Mouse (Mus musculus) lung, postnatal 0 days (tissue): ENCODE measurements at regions not wholly inside any gene's neighbourhood (a gene's known extent, or its start where the extent isn't known, plus 50 kb on each side); places are given as distances from the start of the nearest gene placed in this dataset.

Source experiments
- ATAC-seq: fragments of 200-750 bp; cut with Nextera tagmentation; 2 replicates; pipeline ENCODE4 v1.8.0; 2017; ENCODE audit warnings: moderate library complexity
- DNase-seq: peaks from one replicate; pipeline ENCODE4 v3.0.0-alpha.2; 2016; ENCODE audit warnings: low spot score
- H3K27ac ChIP-seq: fragments of 300-500 bp; sonication (generic); 2 replicates; pipeline ENCODE4 v1.5.1; 2014; ENCODE audit warnings: antibody characterized with exemption, mild to moderate bottlenecking, low read length, mixed read lengths
- H3K27me3 ChIP-seq: fragments of 300-500 bp; sonication (generic); replicated peaks from 2 replicates; pipeline ENCODE4 v1.6.1; 2014; ENCODE audit warnings: low read length, mixed read lengths; ENCODE audit not compliant: insufficient read depth
- H3K36me3 ChIP-seq: fragments of 300-500 bp; sonication (generic); 2 replicates; pipeline ENCODE4 v1.6.1; 2014; ENCODE audit warnings: low read length, mixed read lengths; ENCODE audit not compliant: insufficient read depth
- H3K4me1 ChIP-seq: fragments of 300-500 bp; sonication (generic); 2 replicates; pipeline ENCODE4 v1.6.1; 2014; ENCODE audit warnings: antibody characterized with exemption, low read depth, low read length, mixed read lengths; ENCODE audit not compliant: insufficient read depth
- H3K4me2 ChIP-seq: fragments of 300-500 bp; sonication (generic); replicated peaks from 2 replicates; pipeline ENCODE4 v1.6.1; 2014; ENCODE audit warnings: low read depth, mild to moderate bottlenecking, low read length, moderate library complexity, mixed read lengths
- H3K4me3 ChIP-seq: fragments of 300-500 bp; sonication (generic); 2 replicates; pipeline ENCODE4 v1.5.1; 2014; ENCODE audit warnings: low read depth, low read length
- H3K9ac ChIP-seq: fragments of 300-500 bp; sonication (generic); replicated peaks from 2 replicates; pipeline ENCODE4 v1.6.1; 2014; ENCODE audit warnings: low read depth, mild to moderate bottlenecking
- H3K9me3 ChIP-seq: fragments of 300-500 bp; sonication (generic); 2 replicates; pipeline ENCODE4 v1.6.1; 2016; ENCODE audit warnings: low read length, mixed read lengths
- CTCF ChIP-seq: IDR thresholded peaks from 2 replicates; pipeline ENCODE4 v1.5.1; 2016; ENCODE audit warnings: antibody characterized with exemption, mild to moderate bottlenecking
- EP300 ChIP-seq: IDR thresholded peaks from 2 replicates; pipeline ENCODE4 v1.6.1; 2016; ENCODE audit warnings: antibody characterized with exemption, mild to moderate bottlenecking, control low read depth
- WGBS: fragments of 180-500 bp; shearing (Covaris S2); extraction: QIAGEN DNeasy Blood & Tissue Kit; methylation state at CpG from one replicate; pipeline ENCODE4 v1.1.7; 2014; 5-methylcytosine and 5-hydroxymethylcytosine counted together

DNA sequence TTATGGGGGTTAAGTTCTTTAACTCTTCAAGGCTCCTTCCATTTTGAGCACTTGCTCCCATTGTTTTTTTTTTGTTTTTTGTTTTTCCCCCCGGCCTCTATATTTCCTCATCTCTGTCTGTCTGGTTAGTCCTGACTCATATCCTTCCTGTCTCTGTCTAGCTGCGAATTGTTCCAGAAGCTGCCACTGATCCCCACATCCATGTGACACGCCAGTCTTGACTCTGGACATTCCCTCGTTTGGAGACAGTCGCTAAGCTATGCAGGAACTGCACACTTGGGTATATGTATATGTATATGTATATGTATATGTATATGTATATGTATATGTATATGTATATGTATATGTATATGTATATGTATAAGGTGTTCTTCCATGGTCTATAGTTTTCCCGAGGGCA is 177.4 kb upstream of the Fn1 start:
- Histone ChIP-seq H3K27ac (no peak overlapping the region), H3K27me3 (no peaks in the 10 kb centered on the region), H3K4me3 (no peak overlapping the region), H3K36me3 (no peaks in the 10 kb centered on the region), H3K4me1 (no peaks in the 10 kb centered on the region), H3K4me2 (no peak overlapping the region), H3K9ac (no peak overlapping the region), H3K9me3 (no peaks in the 10 kb centered on the region)
- TF ChIP-seq EP300: no peak
- no peak for TF ChIP-seq CTCF
- 68% methylated on average over 6 of the region's 6 CpGs for WGBS
- no peak for ATAC-seq
- DNase-seq: no peak

DNA sequence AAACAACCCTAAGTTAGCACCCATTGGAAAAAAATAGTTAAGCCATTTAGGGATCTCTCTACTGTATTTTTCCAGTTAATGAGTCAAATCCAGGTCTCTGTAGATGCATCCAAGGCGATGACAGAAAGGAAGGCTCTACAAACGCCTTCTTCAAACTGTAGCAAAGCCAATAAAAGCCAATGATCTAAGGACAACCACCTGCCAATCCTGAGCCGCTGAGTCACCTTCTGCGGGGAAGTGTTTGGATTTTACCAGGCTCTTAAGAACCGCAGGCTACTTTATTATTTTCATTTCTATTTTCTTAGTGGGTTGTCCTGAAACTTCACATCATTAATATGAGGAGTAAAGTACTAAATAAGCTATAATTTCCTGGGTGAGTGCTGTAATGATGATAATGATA is 171.4 kb upstream of the Fn1 start:
- TF ChIP-seq EP300 (no peak), CTCF (no peak)
- 73% methylated on average over 5 of the region's 5 CpGs for WGBS
- Histone ChIP-seq H3K27me3 (no peaks in the 10 kb centered on the region), H3K4me2 (no peak overlapping the region), H3K36me3 (no peaks in the 10 kb centered on the region), H3K27ac (no peak overlapping the region), H3K9me3 (no peaks in the 10 kb centered on the region), H3K9ac (no peak overlapping the region), H3K4me3 (no peak overlapping the region), H3K4me1 (no peaks in the 10 kb centered on the region)
- ATAC-seq (no peak), DNase-seq (no peak)

DNA sequence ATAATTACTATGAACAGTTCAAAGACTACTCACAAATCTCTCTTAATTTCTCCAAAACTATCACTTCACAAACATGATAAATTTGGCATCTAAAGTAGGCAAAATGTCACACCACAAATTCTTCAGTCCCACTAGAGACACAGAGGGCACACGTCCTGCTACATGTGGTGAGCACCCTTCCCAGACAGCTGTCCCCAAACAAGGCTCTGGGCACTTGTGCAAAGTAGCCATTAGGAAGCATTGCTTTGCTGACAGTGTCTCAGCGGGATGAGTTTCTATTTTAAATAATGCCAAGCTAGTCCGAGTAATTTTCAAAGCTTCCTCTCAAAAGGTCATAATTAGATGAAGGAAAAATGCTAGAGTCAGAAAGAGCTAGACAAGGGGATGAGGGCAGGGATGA is 169.1 kb upstream of the Fn1 start:
- H3K4me2 ChIP-seq: no peak overlapping the region
- no peaks in the 10 kb centered on the region for H3K36me3 ChIP-seq
- no peaks in the 10 kb centered on the region for H3K27me3 ChIP-seq
- no peak overlapping the region for H3K27ac ChIP-seq
- H3K4me1 ChIP-seq: no peaks in the 10 kb centered on the region
- no peak for DNase-seq
- TF ChIP-seq CTCF: no peak
- no peak for TF ChIP-seq EP300
- no peaks in the 10 kb centered on the region for H3K9me3 ChIP-seq
- 56% methylated on average over 3 of the region's 3 CpGs for WGBS
- H3K4me3 ChIP-seq: no peak overlapping the region
- ATAC-seq: no peak
- H3K9ac ChIP-seq: no peak overlapping the region

DNA sequence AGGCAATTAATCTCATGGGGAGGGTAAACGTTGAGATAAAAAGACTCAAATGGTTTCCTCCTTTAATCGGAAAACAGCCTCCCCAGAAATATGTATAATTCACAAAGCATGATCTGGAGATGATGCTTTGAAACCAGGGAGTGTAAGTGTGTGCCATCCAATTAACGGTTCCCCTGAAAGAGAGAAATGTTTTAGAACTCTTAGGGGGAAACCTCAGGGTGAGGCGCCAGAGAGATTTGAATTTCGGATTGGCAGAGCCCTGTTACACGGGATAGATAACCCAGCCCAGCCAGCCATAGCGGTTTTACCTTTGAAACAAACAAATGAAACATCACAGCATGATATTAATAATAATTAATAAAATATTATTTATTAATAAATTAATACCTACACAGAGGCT is 168.1 kb upstream of the Fn1 start:
- no peak overlapping the region for H3K4me3 ChIP-seq
- ATAC-seq (no peak), DNase-seq (no peak)
- no peaks in the 10 kb centered on the region for H3K4me1 ChIP-seq
- no peaks in the 10 kb centered on the region for H3K36me3 ChIP-seq
- WGBS: 76% methylated on average over 7 of the region's 7 CpGs
- no peak overlapping the region for H3K9ac ChIP-seq
- H3K27ac ChIP-seq: no peak overlapping the region
- no peak for TF ChIP-seq EP300
- no peak for TF ChIP-seq CTCF
- no peak overlapping the region for H3K4me2 ChIP-seq
- no peaks in the 10 kb centered on the region for H3K27me3 ChIP-seq
- H3K9me3 ChIP-seq: no peaks in the 10 kb centered on the region

DNA sequence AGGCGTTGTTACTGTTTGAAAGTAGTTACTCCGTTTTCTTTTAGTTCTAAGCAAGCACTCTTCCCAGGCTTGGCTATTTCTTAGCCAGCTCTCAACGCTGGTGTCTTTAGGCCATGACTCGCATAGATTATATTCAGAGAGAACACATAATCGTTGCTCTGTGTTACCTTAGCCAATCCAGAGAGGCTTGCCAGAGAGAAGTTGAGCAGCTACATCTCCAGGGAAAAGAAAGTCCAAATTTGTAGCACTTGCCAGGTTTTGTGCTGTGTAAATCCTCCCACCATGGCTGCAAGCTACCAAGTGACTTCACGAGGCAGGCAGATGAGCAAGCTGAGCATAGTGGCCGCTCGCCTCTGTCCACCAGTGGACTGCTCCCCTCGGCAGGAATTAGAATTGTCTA is 163.3 kb upstream of the Fn1 start:
- Histone ChIP-seq H3K27ac (no peak overlapping the region), H3K27me3 (no peaks in the 10 kb centered on the region), H3K9me3 (no peaks in the 10 kb centered on the region), H3K9ac (no peak overlapping the region), H3K4me1 (no peaks in the 10 kb centered on the region), H3K4me3 (no peak overlapping the region), H3K4me2 (no peak overlapping the region), H3K36me3 (no peaks in the 10 kb centered on the region)
- WGBS: 82% methylated on average over 9 of the region's 9 CpGs
- DNase-seq (no peak), ATAC-seq (no peak)
- TF ChIP-seq EP300 (no peak), CTCF (no peak)

DNA sequence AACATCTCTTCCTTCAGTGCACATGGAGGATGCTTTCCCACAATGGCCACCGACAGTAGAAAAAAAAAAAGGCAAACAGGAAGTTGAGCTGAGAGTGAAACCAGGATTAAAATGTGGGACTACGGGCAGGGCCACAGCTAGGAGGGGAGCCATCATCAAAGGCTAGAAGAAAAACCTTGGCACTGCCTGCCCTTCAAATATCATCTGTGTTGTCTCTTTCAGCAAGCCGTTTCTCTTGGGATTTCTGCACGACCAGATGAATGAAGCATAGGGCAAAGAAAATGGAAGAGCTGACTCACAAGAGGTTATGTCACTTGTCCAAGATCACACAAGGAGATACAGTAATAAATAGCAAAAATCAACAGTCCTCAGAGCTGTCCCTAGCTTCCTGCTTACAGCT is 161.1 kb upstream of the Fn1 start:
- Histone ChIP-seq H3K4me3 (no peak overlapping the region), H3K9me3 (no peaks in the 10 kb centered on the region), H3K4me1 (no peaks in the 10 kb centered on the region), H3K36me3 (no peaks in the 10 kb centered on the region), H3K9ac (no peak overlapping the region), H3K27ac (no peak overlapping the region), H3K27me3 (no peaks in the 10 kb centered on the region), H3K4me2 (no peak overlapping the region)
- WGBS: 67% methylated on average over 4 of the region's 4 CpGs
- no peak for DNase-seq
- TF ChIP-seq EP300 (no peak), CTCF (no peak)
- ATAC-seq: no peak

DNA sequence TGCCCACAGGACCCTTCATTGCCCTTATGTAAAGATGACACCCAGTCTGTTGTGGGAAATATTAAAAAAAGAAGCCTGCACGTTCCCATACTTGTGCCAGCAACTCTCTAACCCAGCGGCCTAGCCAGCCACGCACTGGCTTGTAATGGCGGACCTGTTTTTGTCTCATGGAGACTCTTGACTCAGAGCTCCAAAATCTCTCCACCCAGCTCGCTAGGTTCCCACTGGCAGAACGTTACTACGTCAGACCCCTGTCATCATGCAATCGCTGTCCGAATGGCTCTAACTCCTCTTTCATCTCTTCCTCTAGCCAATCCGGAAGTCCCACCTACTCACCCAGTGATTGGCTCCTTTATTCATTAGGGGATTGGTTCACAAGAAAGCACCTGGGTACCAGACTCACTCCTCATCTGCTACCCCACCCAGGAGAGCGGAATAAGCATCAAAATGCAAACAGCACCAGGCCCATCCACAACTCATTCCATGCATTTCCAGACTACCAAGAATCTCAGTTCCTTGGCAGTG is 159.2 kb upstream of the Fn1 start:
- H3K27ac ChIP-seq: no peak overlapping the region
- WGBS: 94% methylated on average over 11 of the region's 11 CpGs
- no peak overlapping the region for H3K4me2 ChIP-seq
- no peak for ATAC-seq
- no peak overlapping the region for H3K4me3 ChIP-seq
- no peaks in the 10 kb centered on the region for H3K9me3 ChIP-seq
- H3K4me1 ChIP-seq: no peaks in the 10 kb centered on the region
- TF ChIP-seq EP300 (no peak), CTCF (no peak)
- H3K27me3 ChIP-seq: no peaks in the 10 kb centered on the region
- H3K9ac ChIP-seq: no peak overlapping the region
- no peaks in the 10 kb centered on the region for H3K36me3 ChIP-seq
- no peak for DNase-seq
